In genomic region chr10:96336271-96336670, GRCm38 (mm10) we compare ENCODE assay signal across 11 mouse cellular contexts.
"Had no signal": no experiment of that assay in that cellular context is flagged by ENCODE, and none has a peak within 500 bp of the region (broad histone marks: within the 10 kb centered on the region; RNA-seq: fewer than 3 reads in every experiment).

No protein-coding gene starts in this region.

- DNase-seq: lung, adult 18-20 months; lung, embryonic 14.5 days; lung, postnatal 10 days; lung, postnatal 4 days; midbrain, embryonic 14.5 days; retina, postnatal 1 day; right cerebral cortex, adult 18-20 months; right cerebral cortex, postnatal 14 days; thymus, adult 2 months; thymus, postnatal 25 days; thymus, postnatal 4 days had no signal
